Mouse (Mus musculus): ENCODE measurements at regions not wholly inside any gene's neighbourhood (a gene's known extent, or its start where the extent isn't known, plus 50 kb on each side); places are given as distances from the start of the nearest gene placed in this dataset.
A peak's percentile ranks its signal among the peaks of the same experiment; 100 is the strongest.
"Not testable (repeated sequence)": the region's sequence is repeated elsewhere in the genome, so short reads cannot be mapped to it uniquely, and the experiment has no call there.

- intact Hi-C loops (cut with DNase I): loop anchor here (5.0 kb wide), 1 partner anchor 1154 kb away; no protein-coding TSS in a partner anchor
- H3K27me3 ChIP-seq (ENCODE audit: control insufficient read depth, insufficient read depth, low read length): no peaks in the 10 kb centered on the region
- no peak overlapping the region for H3K4me3 ChIP-seq
- H3K36me3 ChIP-seq (ENCODE audit: control insufficient read depth, insufficient read depth, low read length): no peaks in the 10 kb centered on the region
- no peaks in the 10 kb centered on the region for H3K4me1 ChIP-seq (ENCODE audit: control insufficient read depth, insufficient read depth, low read length)
- no peaks in the 10 kb centered on the region for H3K79me2 ChIP-seq (replicated peaks; ENCODE audit: control insufficient read depth, insufficient read depth, low read length)
- H3K27ac ChIP-seq: no peak overlapping the region
- 60% methylated on average over 1 of the region's 1 CpGs for WGBS
- H3K9ac ChIP-seq (ENCODE audit: low read depth, low read length): no peak overlapping the region
- TF ChIP-seq CTCF (IDR thresholded peaks at IDR 0.05): peak; percentile 14; the same call in 1 of the 2 replicates
- TF ChIP-seq POLR2A (IDR thresholded peaks at IDR 0.05; ENCODE audit: insufficient read depth, low read depth, low read length): no peak
- no peak for TF ChIP-seq EP300 (IDR thresholded peaks at IDR 0.05; ENCODE audit: insufficient read depth, low read depth, low read length)
- no peak for DNase-seq
Measured at GRCm38 (mm10) chrX:50501181-50501580, 72.9 kb upstream of the Olfr1324 start.

GRCm38 (mm10) chrX:50490477-50490967 lies 62.2 kb upstream of the Olfr1324 start:
- 68% methylated on average over 9 of the region's 9 CpGs for WGBS
- DNase-seq; H3K27me3 ChIP-seq (ENCODE audit: control insufficient read depth, insufficient read depth, low read length); intact Hi-C loops (cut with DNase I); H3K36me3 ChIP-seq (ENCODE audit: control insufficient read depth, insufficient read depth, low read length); H3K79me2 ChIP-seq (replicated peaks; ENCODE audit: control insufficient read depth, insufficient read depth, low read length); H3K9ac ChIP-seq (ENCODE audit: low read depth, low read length); H3K27ac ChIP-seq; H3K4me1 ChIP-seq (ENCODE audit: control insufficient read depth, insufficient read depth, low read length); H3K4me3 ChIP-seq: not testable (repeated sequence)
